Mouse (Mus musculus) spleen, adult 18-20 months (tissue): ENCODE measurements around the gene Prickle3.
"Not testable (repeated sequence)": the region's sequence is repeated elsewhere in the genome, so short reads cannot be mapped to it uniquely, and the experiment has no call there.

Experiments used
- DNase-seq, 2 experiments: peaks; one replicate each; pipeline ENCODE4 v3.0.0; 2022; ENCODE audit warnings: mixed read lengths in 2 of 2

Prickle3 gene

GRCm38 (mm10) chrX:7672739-7673138 lies 15.7 kb downstream of the Prickle3 start:
- DNase-seq, result no peak

GRCm38 (mm10) chrX:7673578-7674281 lies 16.7 kb downstream of the Prickle3 start:
- peak; percentile 42 to 49 for DNase-seq

- DNase-seq, result peak in 1 of 2 experiments; percentile 26
Observed at GRCm38 (mm10) chrX:7674284-7675000, 17.4 kb downstream of the Prickle3 start.

- DNase-seq, result no peak
Observed at GRCm38 (mm10) chrX:7675001-7675380, 17.9 kb downstream of the Prickle3 start.

GRCm38 (mm10) chrX:7678986-7679385 lies 21.9 kb downstream of the Prickle3 start:
- DNase-seq, result no peak

GRCm38 (mm10) chrX:7679405-7680056 lies 22.5 kb downstream of the Prickle3 start:
- DNase-seq, result peak; percentile 80 to 85

GRCm38 (mm10) chrX:7680057-7680412 lies 23.0 kb downstream of the Prickle3 start:
- DNase-seq, result no peak

GRCm38 (mm10) chrX:7680864-7681263 lies 23.8 kb downstream of the Prickle3 start, which contains the start of gene Magix:
Gene Magix (minus strand): TSS chrX:7681251.
- no peak for DNase-seq

- no peak for DNase-seq
Observed at GRCm38 (mm10) chrX:7688321-7688720, 31.3 kb downstream of the Prickle3 start.

- no peak for DNase-seq
Observed at GRCm38 (mm10) chrX:7690486-7690885, 33.4 kb downstream of the Prickle3 start.

GRCm38 (mm10) chrX:7692862-7693261 lies 35.8 kb downstream of the Prickle3 start:
- peak in 1 of 2 experiments; percentile 39 for DNase-seq

- no peak for DNase-seq
Observed at GRCm38 (mm10) chrX:7696520-7696919, 39.5 kb downstream of the Prickle3 start.

GRCm38 (mm10) chrX:7696954-7697381 lies 39.9 kb downstream of the Prickle3 start, which contains the start of gene Gpkow:
Gene Gpkow (plus strand): TSS chrX:7697131.
- DNase-seq, result peak; percentile 57 to 66

- DNase-seq, result not testable (repeated sequence)
Observed at GRCm38 (mm10) chrX:7713764-7714134, 56.7 kb downstream of the Prickle3 start.

GRCm38 (mm10) chrX:7714135-7714899 lies 57.3 kb downstream of the Prickle3 start, which contains the start of gene Wdr45:
Gene Wdr45 (plus strand): TSS chrX:7714333.
- peak; percentile 78 to 85 for DNase-seq

- not testable (repeated sequence) for DNase-seq
Observed at GRCm38 (mm10) chrX:7716058-7716457, 59.0 kb downstream of the Prickle3 start.
